Mouse (Mus musculus) heart, adult 2 months (tissue): Measurements from ENCODE around the gene Mvb12b.

Experiments used
- CTCF ChIP-seq: fragments of 200-600 bp; IDR thresholded peaks from 2 replicates; pipeline ENCODE4 v1.8.1; 2022; ENCODE audit warnings: antibody characterized with exemption, mild to moderate bottlenecking, moderate library complexity
- EP300 ChIP-seq: fragments of 200-500 bp; IDR thresholded peaks from 2 replicates; pipeline ENCODE4 v1.6.1; 2011; ENCODE audit warnings: low read depth, low read length, control low read depth; ENCODE audit not compliant: insufficient read depth
- POLR2A ChIP-seq: fragments of 200-500 bp; IDR thresholded peaks from 2 replicates; pipeline ENCODE4 v1.6.1; 2011; ENCODE audit warnings: mild to moderate bottlenecking, low read depth, low read length, control low read depth; ENCODE audit not compliant: insufficient read depth

GRCm38 (mm10) chr2:33706403-33706802 is 181.3 kb downstream of the Mvb12b start:
- TF ChIP-seq CTCF (no peak), EP300 (no peak), POLR2A (no peak)
